Mouse (Mus musculus) E14TG2a.4 (cell line): ENCODE data around the gene Syn3.

Source experiments
- CTCF ChIP-seq: conservative IDR thresholded peaks from 2 replicates; pipeline ENCODE4 v1.5.1; 2014; ENCODE audit warnings: low read length
- POU5F1 ChIP-seq: IDR thresholded peaks from 2 replicates; pipeline ENCODE4 v1.6.1; 2014; ENCODE audit warnings: low read length, borderline replicate concordance

- TF ChIP-seq CTCF = no peak
- no peak for TF ChIP-seq POU5F1
Observed at GRCm38 (mm10) chr10:86322006-86322405, 176.7 kb downstream of the Syn3 start.
